Mouse (Mus musculus) CD4-positive, CD25-positive, alpha-beta regulatory T cell, adult 2 months (primary cell): Measurements from ENCODE around the gene Gm614.
A peak's percentile ranks its signal among the peaks of the same experiment; 100 is the strongest.

ENCODE experiments used
- DNase-seq: peaks from one replicate; pipeline ENCODE4 v3.0.0-alpha.2; 2012; ENCODE audit warnings: low read depth, low spot score

The Gm614 gene

GRCm38 (mm10) chrX:101263892-101264291, at the start of gene Gm614:
Gene Gm614, minus strand, starts transcription at chrX:101263992.
- DNase-seq = no peak

- no peak for DNase-seq
Measured at GRCm38 (mm10) chrX:101309299-101309698, 45.5 kb upstream of the Gm614 start.

- no peak for DNase-seq
Measured at GRCm38 (mm10) chrX:101304646-101305045, 40.9 kb upstream of the Gm614 start.

GRCm38 (mm10) chrX:101301654-101302053, 37.9 kb upstream of the Gm614 start:
- DNase-seq = no peak

- no peak for DNase-seq
Measured at GRCm38 (mm10) chrX:101300427-101301030, 36.7 kb upstream of the Gm614 start.

- DNase-seq = no peak
Measured at GRCm38 (mm10) chrX:101299473-101300426, 36.0 kb upstream of the Gm614 start.

- no peak for DNase-seq
Measured at GRCm38 (mm10) chrX:101299055-101299454, 35.3 kb upstream of the Gm614 start, which contains the start of gene Nlgn3. Gene Nlgn3, plus strand, starts transcription at chrX:101299168.

GRCm38 (mm10) chrX:101290111-101290510, 26.3 kb upstream of the Gm614 start:
- DNase-seq = no peak

GRCm38 (mm10) chrX:101289037-101289436, 25.2 kb upstream of the Gm614 start:
- DNase-seq = no peak

GRCm38 (mm10) chrX:101288432-101288831, 24.6 kb upstream of the Gm614 start:
- DNase-seq = no peak

- no peak for DNase-seq
Measured at GRCm38 (mm10) chrX:101287543-101287942, 23.8 kb upstream of the Gm614 start.

GRCm38 (mm10) chrX:101285953-101286670, 22.3 kb upstream of the Gm614 start:
- no peak for DNase-seq

- DNase-seq = peak; percentile 80
Measured at GRCm38 (mm10) chrX:101285534-101285933, 21.7 kb upstream of the Gm614 start.

- no peak for DNase-seq
Measured at GRCm38 (mm10) chrX:101282813-101283212, 19.0 kb upstream of the Gm614 start.

- DNase-seq = peak; percentile 92
Measured at GRCm38 (mm10) chrX:101273875-101274738, 10.3 kb upstream of the Gm614 start, which contains the start of gene Med12. Gene Med12, plus strand, starts transcription at chrX:101274030.

GRCm38 (mm10) chrX:101273410-101273809, 9.6 kb upstream of the Gm614 start:
- DNase-seq = peak; percentile 37

GRCm38 (mm10) chrX:101268755-101269124, 4.9 kb upstream of the Gm614 start, which contains the start of gene Gm20489:
Gene Gm20489, minus strand, starts transcription at chrX:101269023.
- DNase-seq = no peak

- peak; percentile 90 for DNase-seq
Measured at GRCm38 (mm10) chrX:101268025-101268754, 4.4 kb upstream of the Gm614 start, which contains the start of gene Il2rg. Gene Il2rg, minus strand, starts transcription at chrX:101268255.

GRCm38 (mm10) chrX:101266631-101267030, 2.8 kb upstream of the Gm614 start:
- DNase-seq = peak; percentile 27
